ENCODE assay signal across 8 mouse cellular contexts in genomic region chr8:53869997-53870596, GRCm38 (mm10).
DNase-seq lines count a peak whose midpoint lies in the region; ATAC-seq lines count a peak whose summit lies in the region.

No protein-coding gene starts in this region.

- H3K36me3 ChIP-seq in splenic B cell, adult 2 months (ENCODE audit: control insufficient read depth, insufficient read depth, low read length, poor library complexity, severe bottlenecking): no peaks in the 10 kb centered on the region
- H3K36me3 ChIP-seq in hindbrain, embryonic 14.5 days (replicated peaks; ENCODE audit: control insufficient read depth, insufficient read depth): no peaks in the 10 kb centered on the region

- H3K4me1 ChIP-seq in hindbrain, embryonic 14.5 days (replicated peaks; ENCODE audit: control insufficient read depth, insufficient read depth, low read length): no peaks in the 10 kb centered on the region

- no peak overlapping the region for H3K27ac ChIP-seq in hindbrain, embryonic 14.5 days

- H3K4me2 ChIP-seq in hindbrain, embryonic 14.5 days (replicated peaks): no peak overlapping the region

- ATAC-seq in CD4-positive, CD25-positive, alpha-beta regulatory T cell, adult 4 months: peak; percentile 57
- ATAC-seq in hematopoietic stem cell, adult 5-6 weeks (replicated peaks in 1 of 2; ENCODE audit: insufficient read depth in 1 of 2, low FRiP score in 2 of 2, low TSS enrichment in 1 of 2, low read depth in 1 of 2, poor library complexity in 2 of 2, severe bottlenecking in 2 of 2): peak; percentile 77 to 94
- ATAC-seq in hindbrain, embryonic 14.5 days (ENCODE audit: low FRiP score): no peak; the same call in 1 of the 2 replicates
- ATAC-seq in cerebellum, adult (ENCODE audit: insufficient number of reproducible peaks, low FRiP score, low TSS enrichment): no peak

- DNase-seq in kidney, adult 9 months: peak; percentile 12
- no peak for DNase-seq in kidney, adult 18-20 months
- DNase-seq in ZHBTc4 (ENCODE audit: low read depth, low spot score): peak; percentile 57
- DNase-seq in splenic B cell, adult 2 months (ENCODE audit: low read depth, low spot score): peak; percentile 53
- DNase-seq in hindbrain, embryonic 14.5 days (ENCODE audit: low spot score): no peak

- no peak overlapping the region for H3K4me3 ChIP-seq in hindbrain, embryonic 14.5 days (replicated peaks; ENCODE audit: low read length)

- H3K9me3 ChIP-seq in hindbrain, embryonic 14.5 days (ENCODE audit: control insufficient read depth, low read length): no peaks in the 10 kb centered on the region

- no peaks in the 10 kb centered on the region for H3K27me3 ChIP-seq in splenic B cell, adult 2 months (ENCODE audit: control insufficient read depth, insufficient read depth, low read length, poor library complexity, severe bottlenecking)
- H3K27me3 ChIP-seq in hindbrain, embryonic 14.5 days (ENCODE audit: control insufficient read depth, insufficient read depth, low read length): no peaks in the 10 kb centered on the region

- 65% methylated on average over 8 of the region's 8 CpGs for WGBS in hindbrain, embryonic 14.5 days

- H3K9ac ChIP-seq in hindbrain, embryonic 14.5 days: no peak overlapping the region

Comparison
In these comparisons a context has a peak if more than half of its experiments do, and no peak if none do; other contexts are left out.
1. DNase-seq: peak in kidney, adult 9 months (single experiment), ZHBTc4 (single experiment) and splenic B cell, adult 2 months (single experiment); none in kidney, adult 18-20 months (single experiment) and hindbrain, embryonic 14.5 days (single experiment).
2. ATAC-seq: peak in CD4-positive, CD25-positive, alpha-beta regulatory T cell, adult 4 months (single experiment) and hematopoietic stem cell, adult 5-6 weeks (2 of 2); none in hindbrain, embryonic 14.5 days (single experiment) and cerebellum, adult (single experiment).